Mouse (Mus musculus) T-cell, adult 66 days (primary cell): ENCODE measurements around the gene Aldh18a1. TPM values are rescaled to one million over a fixed set of nuclear protein-coding genes. Genes with fewer than 3 reads are reported as not detected.

Experiments
- total RNA-seq, 2 experiments: library from RNA; stranded (reverse); gene quantifications; 3 replicates in 1 of 2; 4 replicates in 1 of 2; pipeline ENCODE4 v1.2.4; 2023

Gene Aldh18a1
- total RNA-seq = 10 to 100 TPM; 46.4 to 53.2 TPM

GRCm38 (mm10) chr19:40588293-40588654 is at the start of gene Aldh18a1:
TSS of gene Aldh18a1 (minus strand) at chr19:40588463.

GRCm38 (mm10) chr19:40611830-40612506 is 23.7 kb upstream of the Aldh18a1 start, which contains the start of the genes Tctn3 and Entpd1:
TSS of gene Tctn3 (minus strand) at chr19:40612233.
TSS of gene Entpd1 (plus strand) at chr19:40612366.

GRCm38 (mm10) chr19:40513632-40514078 is 74.6 kb downstream of the Aldh18a1 start, which contains the start of gene Sorbs1:
TSS of gene Sorbs1 (minus strand) at chr19:40513779.

Other genes with a start within 250 kb of the Aldh18a1 start
- 10 to 100 TPM; 19.9 to 20.7 TPM for gene Sorbs1, start 74.7 kb downstream of the Aldh18a1 start, total RNA-seq
- 1 to 10 TPM; 6.0 to 7.7 TPM for gene Tctn3, start 23.8 kb upstream of the Aldh18a1 start, total RNA-seq
- gene Entpd1, start 23.9 kb upstream of the Aldh18a1 start, total RNA-seq = 1 to 10 TPM; 8.1 to 9.3 TPM
- gene Cc2d2b, start 160.3 kb upstream of the Aldh18a1 start, total RNA-seq = not detected
- 1 to 10 TPM; 7.5 to 8.5 TPM for gene Ccnj, start 242.8 kb upstream of the Aldh18a1 start, total RNA-seq